Mouse (Mus musculus) heart, postnatal 0 days (tissue): Measurements from ENCODE around the gene Brf1.

Source experiments
- CTCF ChIP-seq: IDR thresholded peaks from 2 replicates; pipeline ENCODE4 v1.5.1; 2016; ENCODE audit warnings: antibody characterized with exemption, control low read depth, low read depth
- EP300 ChIP-seq: IDR thresholded peaks from 2 replicates; pipeline ENCODE4 v1.6.1; 2016; ENCODE audit warnings: antibody characterized with exemption, low read depth

DNA sequence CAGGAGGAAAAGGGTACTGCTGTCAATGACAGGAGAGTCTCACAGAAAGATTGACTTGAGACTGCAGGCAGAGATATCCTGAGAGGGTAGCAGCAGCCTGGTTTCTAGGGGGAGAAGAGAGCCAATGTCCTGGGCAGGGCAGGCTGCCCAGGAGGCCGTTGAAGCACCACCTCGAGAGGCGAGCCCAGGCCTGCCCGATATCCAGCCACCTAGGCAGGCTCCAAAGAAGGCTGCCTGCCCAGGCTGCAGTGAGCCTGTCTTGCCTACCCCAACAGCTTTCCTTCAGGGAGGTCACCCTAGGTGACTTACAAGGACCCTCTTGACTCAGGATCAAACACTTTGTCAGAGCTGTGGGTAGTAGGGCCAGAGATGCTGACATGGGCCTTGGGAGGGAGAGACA is 60.3 kb downstream of the Brf1 start:
- no peak for TF ChIP-seq CTCF
- TF ChIP-seq EP300, result no peak
